Mouse (Mus musculus) stomach, embryonic 16.5 days (tissue): ENCODE data around the gene Ptprs. TPM values are rescaled to one million over a fixed set of nuclear protein-coding genes. Genes with fewer than 3 reads are reported as not detected.

Experiments used
- ATAC-seq: fragments of 200-750 bp; cut with Nextera tagmentation; 2 replicates; pipeline ENCODE4 v1.8.0; 2017; ENCODE audit warnings: moderate number of reproducible peaks, moderate TSS enrichment; ENCODE audit not compliant: insufficient read depth, low FRiP score
- H3K27ac ChIP-seq: fragments of 300-500 bp; sonication (generic); 2 replicates; pipeline ENCODE4 v1.5.1; 2014; ENCODE audit warnings: low read length
- H3K27me3 ChIP-seq: fragments of 300-500 bp; sonication (generic); 2 replicates; pipeline ENCODE4 v1.6.1; 2014; ENCODE audit warnings: low read length, control low read depth, mixed read lengths; ENCODE audit not compliant: control insufficient read depth, insufficient read depth
- H3K36me3 ChIP-seq: fragments of 300-500 bp; sonication (generic); 2 replicates; pipeline ENCODE4 v1.6.1; 2014; ENCODE audit warnings: low read length; ENCODE audit not compliant: control insufficient read depth, insufficient read depth
- H3K4me1 ChIP-seq: fragments of 300-500 bp; sonication (generic); 2 replicates; pipeline ENCODE4 v1.6.1; 2014; ENCODE audit warnings: low read length, control low read depth, mixed read lengths; ENCODE audit not compliant: control insufficient read depth, insufficient read depth
- H3K4me2 ChIP-seq: fragments of 300-500 bp; sonication (generic); 2 replicates; pipeline ENCODE4 v1.6.1; 2014; ENCODE audit warnings: low read depth, low read length, mixed read lengths
- H3K4me3 ChIP-seq: fragments of 300-500 bp; sonication (generic); replicated peaks from 2 replicates; pipeline ENCODE4 v1.5.1; 2014; ENCODE audit warnings: mild to moderate bottlenecking, low read length
- H3K9ac ChIP-seq: fragments of 300-500 bp; sonication (generic); 2 replicates; pipeline ENCODE4 v1.6.1; 2014; ENCODE audit warnings: low read length
- H3K9me3 ChIP-seq: fragments of 300-500 bp; sonication (generic); replicated peaks from 2 replicates; pipeline ENCODE4 v1.6.1; 2016; ENCODE audit warnings: low read length, control low read depth; ENCODE audit not compliant: control insufficient read depth
- WGBS: fragments of 180-500 bp; shearing (Covaris S2); extraction: QIAGEN DNeasy Blood & Tissue Kit; methylation state at CpG from one replicate; pipeline ENCODE4 v1.1.7; 2014; 5-methylcytosine and 5-hydroxymethylcytosine counted together
- polyA plus RNA-seq: library from polyadenylated mRNA; unstranded; fragments of >200 nt; fragmentation: Nextera tagmentation; extraction: Ambion mirVana; gene quantifications from 2 replicates; pipeline ENCODE4 v1.2.1, GENCODE M21; 2015

Gene Ptprs
- polyA plus RNA-seq, 1 experiment from 2014 or later = 61.9 TPM

DNA sequence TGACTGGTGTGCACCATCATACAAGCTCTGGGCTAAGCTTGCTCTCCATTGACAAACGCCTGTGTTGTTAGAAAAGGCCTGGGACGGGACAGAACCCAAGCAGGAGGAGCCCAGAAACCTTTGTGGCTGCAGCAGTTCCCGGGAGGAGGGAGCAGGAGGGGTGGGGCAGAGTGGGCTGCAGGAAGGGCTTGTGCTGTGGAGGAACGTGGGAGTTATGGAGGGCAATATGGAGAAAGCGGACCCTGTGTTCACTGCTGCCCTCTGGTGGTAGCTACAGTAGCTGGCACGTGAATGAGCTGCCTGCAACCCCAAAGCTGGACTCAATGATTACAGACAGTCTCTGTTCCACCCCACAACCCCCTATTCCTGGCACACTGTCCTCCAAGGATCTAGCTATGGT is 3.1 kb upstream of the Ptprs start:
- H3K27ac ChIP-seq = no peak overlapping the region
- H3K4me2 ChIP-seq = no peak overlapping the region
- H3K4me3 ChIP-seq = no peak overlapping the region
- ATAC-seq = 0 out of 2 replicates have a peak, but pooled peaks have one; percentile 15
- H3K9me3 ChIP-seq = peaks cover 7% of the 10 kb centered on the region; the same call in 1 of the 2 replicates
- WGBS = 12% methylated on average over 6 of the region's 6 CpGs
- peaks cover 17% of the 10 kb centered on the region for H3K4me1 ChIP-seq
- H3K9ac ChIP-seq = no peak overlapping the region
- H3K27me3 ChIP-seq = peaks cover 12% of the 10 kb centered on the region; the same call in 1 of the 2 replicates
- no peaks in the 10 kb centered on the region for H3K36me3 ChIP-seq

DNA sequence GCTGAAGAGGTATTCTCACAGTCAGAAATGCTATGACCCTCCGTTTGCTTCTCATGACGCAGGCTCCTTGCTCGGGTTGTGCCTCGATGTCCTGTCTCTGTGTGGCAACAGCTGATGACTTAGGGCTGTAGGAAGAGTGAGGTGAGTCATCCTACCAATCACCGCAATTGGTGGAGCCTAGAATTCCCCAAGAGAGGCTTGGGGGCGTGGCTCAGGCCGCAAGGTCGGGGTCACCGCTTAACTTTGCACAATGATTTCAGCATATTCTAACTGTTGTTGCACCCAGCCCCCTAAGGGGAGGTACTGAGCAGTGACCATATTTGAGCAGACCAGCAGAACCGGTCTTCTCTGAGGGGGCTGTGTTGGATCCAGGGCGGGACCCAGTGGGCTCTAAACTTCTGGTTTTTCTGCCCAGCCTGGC is 1.9 kb upstream of the Ptprs start:
- no peak overlapping the region for H3K4me2 ChIP-seq
- peaks cover 29% of the 10 kb centered on the region for H3K4me1 ChIP-seq
- ATAC-seq = no peak
- peaks cover 20% of the 10 kb centered on the region for H3K27me3 ChIP-seq
- H3K27ac ChIP-seq = peak overlapping the region; percentile 52; the same call in 1 of the 2 replicates
- no peak overlapping the region for H3K9ac ChIP-seq
- no peak overlapping the region for H3K4me3 ChIP-seq
- WGBS = 53% methylated on average over 11 of the region's 11 CpGs
- no peaks in the 10 kb centered on the region for H3K36me3 ChIP-seq
- peaks cover 7% of the 10 kb centered on the region; the same call in 1 of the 2 replicates for H3K9me3 ChIP-seq

DNA sequence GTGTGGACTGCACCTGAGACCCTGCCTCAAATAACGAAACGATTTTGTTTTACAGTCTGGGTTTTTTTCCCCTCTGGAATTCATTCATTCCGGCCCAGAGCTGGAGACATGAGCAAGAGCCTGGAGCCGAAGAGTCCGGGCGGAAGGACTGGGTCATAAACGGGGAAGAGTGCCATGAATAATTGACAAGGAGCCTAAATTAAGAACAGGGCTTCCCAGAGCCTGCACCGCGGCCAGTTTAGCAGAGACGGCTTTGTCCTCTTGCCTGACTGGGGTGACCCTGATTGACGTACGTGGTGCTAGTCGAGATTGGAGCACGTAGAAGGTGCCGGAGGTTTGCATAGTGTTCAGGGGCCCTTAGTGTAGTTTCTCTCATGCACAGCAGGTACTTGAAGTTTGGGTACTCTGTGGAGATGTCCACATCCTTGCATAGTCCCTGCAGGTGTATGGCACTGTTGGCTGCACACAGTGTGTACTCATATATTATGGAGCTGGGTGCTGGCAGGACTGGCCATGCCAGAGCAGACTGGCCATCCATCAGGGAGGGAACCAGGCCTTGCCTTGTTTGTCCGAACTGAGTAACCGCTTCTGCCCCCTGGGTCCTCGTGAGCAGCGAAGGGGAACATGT is 1.0 kb upstream of the Ptprs start:
- Histone ChIP-seq H3K4me3 (no peak overlapping the region), H3K36me3 (no peaks in the 10 kb centered on the region), H3K4me2 (no peak overlapping the region), H3K4me1 (peaks cover 38% of the 10 kb centered on the region), H3K9ac (no peak overlapping the region), H3K27me3 (peaks cover 20% of the 10 kb centered on the region), H3K27ac (no peak overlapping the region), H3K9me3 (peaks cover 7% of the 10 kb centered on the region; the same call in 1 of the 2 replicates)
- WGBS = 89% methylated on average over 19 of the region's 19 CpGs
- ATAC-seq = no peak

DNA sequence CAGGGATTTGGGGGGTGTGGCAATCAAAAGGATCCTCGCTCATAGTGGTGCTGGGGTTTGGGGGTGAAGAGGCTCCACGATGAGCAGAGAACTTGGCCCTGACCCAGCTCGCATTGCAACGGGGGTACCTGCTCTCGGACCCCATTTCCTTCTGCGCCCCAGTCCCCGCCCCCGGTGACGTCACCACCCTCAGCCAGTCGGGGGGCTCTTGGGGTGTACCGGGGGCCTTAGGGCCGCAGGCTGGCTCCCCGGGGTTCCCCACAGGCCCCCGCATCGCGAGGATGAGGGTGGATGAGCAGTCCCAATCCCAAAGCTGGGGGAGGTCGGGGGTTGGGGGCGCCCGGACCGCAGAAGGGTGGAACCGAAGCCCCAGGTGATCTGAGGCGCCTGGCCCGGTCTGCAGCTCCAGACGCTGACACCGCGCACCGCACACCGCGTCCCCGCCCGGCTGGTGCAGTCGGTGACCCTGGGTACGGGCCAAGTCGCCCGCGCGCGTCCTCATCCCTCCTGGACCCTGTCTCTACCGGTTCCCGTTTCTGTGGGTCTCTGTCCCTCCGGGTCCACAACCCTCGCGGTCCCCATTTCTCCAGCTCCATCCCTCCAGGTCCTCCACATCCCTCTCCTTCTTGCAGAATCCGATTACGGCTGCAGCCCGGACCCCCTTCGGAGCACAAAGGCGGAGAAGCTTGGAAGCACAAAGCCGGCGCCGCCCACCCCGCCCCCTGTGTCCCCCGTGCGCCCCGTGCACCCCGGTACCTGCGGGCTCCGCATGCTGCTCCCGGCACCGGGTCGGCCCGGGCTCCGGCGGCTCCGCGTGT is 490 bp downstream of the Ptprs start:
- WGBS = under 1% methylated on average over 66 of the region's 66 CpGs
- Histone ChIP-seq H3K9ac (peak overlapping the region; percentile 82), H3K4me2 (peak overlapping the region; percentile 96), H3K36me3 (no peaks in the 10 kb centered on the region), H3K27ac (peak overlapping the region; percentile 68), H3K9me3 (peaks cover 7% of the 10 kb centered on the region; the same call in 1 of the 2 replicates), H3K4me1 (peaks cover 47% of the 10 kb centered on the region), H3K4me3 (peak overlapping the region; percentile 62), H3K27me3 (peaks cover 25% of the 10 kb centered on the region)
- 0 out of 2 replicates have a peak, but pooled peaks have one; percentile 3 for ATAC-seq

DNA sequence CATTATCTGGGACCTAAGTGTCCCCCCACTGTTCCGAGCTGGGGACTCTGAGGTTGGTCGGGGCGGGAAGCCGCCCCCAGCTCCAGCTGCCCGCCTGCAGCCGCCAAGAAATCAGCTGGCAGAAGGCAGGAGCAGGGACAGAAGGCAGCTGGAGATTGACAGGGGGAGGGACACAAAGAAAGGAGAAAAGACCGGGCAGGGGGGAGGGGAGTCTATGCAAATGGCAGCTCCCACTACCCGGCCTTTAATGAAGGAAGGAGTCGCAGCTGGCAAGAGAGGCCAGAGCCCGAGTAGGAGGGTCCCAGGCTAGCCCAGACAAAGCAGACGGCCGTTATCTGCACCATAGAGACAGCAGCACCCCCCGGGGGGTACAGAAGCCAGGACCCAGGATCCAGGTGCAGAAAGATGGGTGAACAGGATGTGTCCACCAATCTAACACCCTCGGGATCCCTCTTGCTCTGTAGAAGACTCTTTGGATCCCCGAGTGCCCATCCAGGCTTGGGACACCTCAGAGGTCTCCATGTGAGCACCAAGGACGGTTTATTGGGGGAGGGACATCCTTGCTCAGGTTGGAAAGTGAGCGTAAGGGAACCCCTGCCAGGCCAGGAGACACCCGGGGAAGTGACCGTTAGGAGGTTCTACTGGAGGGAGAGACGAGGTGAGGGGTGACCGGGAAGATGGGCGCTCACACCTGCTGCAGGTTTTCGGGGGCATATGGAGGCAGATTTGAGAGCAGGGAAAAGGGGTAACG is 1.3 kb downstream of the Ptprs start:
- peak overlapping the region; percentile 82 for H3K9ac ChIP-seq
- peaks cover 55% of the 10 kb centered on the region for H3K4me1 ChIP-seq
- peak overlapping the region; percentile 96 for H3K4me2 ChIP-seq
- peaks cover 7% of the 10 kb centered on the region; the same call in 1 of the 2 replicates for H3K9me3 ChIP-seq
- no peak overlapping the region for H3K27ac ChIP-seq
- peaks cover 25% of the 10 kb centered on the region for H3K27me3 ChIP-seq
- no peaks in the 10 kb centered on the region for H3K36me3 ChIP-seq
- no peak for ATAC-seq
- WGBS = 1% methylated on average over 24 of the region's 24 CpGs
- peak overlapping the region; percentile 62 for H3K4me3 ChIP-seq

DNA sequence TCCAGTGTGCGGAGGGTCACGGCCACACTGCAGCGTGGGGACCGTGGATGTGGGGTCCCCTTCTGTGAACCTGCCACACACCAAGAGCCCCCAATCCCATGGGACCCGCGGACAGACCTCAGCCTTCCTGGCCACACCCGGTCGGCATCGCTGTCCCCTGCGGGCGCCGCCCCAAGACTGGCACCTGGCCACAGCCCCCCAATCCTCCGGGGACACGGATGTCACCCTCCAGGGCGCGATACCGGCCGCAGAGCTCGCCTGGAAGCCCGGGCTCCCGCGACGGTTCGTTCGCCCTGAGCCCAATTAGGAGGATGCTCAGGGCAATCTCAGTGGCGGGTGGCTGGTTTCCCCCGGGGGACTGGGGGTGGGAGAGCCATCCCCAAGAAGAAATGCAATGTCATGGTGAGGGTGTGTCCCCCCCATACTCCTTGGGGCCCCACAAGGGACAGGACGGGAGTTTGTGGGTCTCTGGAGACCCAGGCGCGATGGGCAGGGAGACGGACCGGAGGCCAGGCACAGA is 1.9 kb downstream of the Ptprs start:
- H3K27me3 ChIP-seq = peaks cover 25% of the 10 kb centered on the region
- 4% methylated on average over 32 of the region's 32 CpGs for WGBS

DNA sequence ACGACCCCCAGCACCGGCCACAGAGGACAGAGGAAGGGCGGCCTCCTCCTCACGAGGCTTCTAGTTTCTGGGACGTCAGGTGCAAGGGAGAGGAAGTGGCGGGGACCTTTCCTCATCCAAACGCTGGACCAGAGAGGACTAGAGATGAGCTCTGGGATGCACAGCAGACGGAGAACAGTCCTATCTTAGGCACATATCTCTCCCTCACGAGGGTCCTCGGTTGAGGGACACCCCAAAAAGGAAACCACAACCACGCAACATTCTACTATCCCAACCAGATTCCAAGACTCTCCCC is 2.7 kb downstream of the Ptprs start:
- peak overlapping the region; percentile 62 for H3K4me3 ChIP-seq
- H3K36me3 ChIP-seq = no peaks in the 10 kb centered on the region
- H3K4me1 ChIP-seq = peaks cover 62% of the 10 kb centered on the region
- peak overlapping the region; percentile 82 for H3K9ac ChIP-seq
- no peak for ATAC-seq
- H3K27me3 ChIP-seq = peaks cover 25% of the 10 kb centered on the region
- peak overlapping the region; percentile 96 for H3K4me2 ChIP-seq
- H3K9me3 ChIP-seq = peaks cover 7% of the 10 kb centered on the region; the same call in 1 of the 2 replicates
- H3K27ac ChIP-seq = no peak overlapping the region
- 4% methylated on average over 11 of the region's 11 CpGs for WGBS

More for the DNA sequence above, 1.9 kb downstream of the Ptprs start:
- Histone ChIP-seq H3K36me3 (no peaks in the 10 kb centered on the region), H3K4me1 (peaks cover 61% of the 10 kb centered on the region), H3K9ac (peak overlapping the region; percentile 82), H3K4me3 (peak overlapping the region; percentile 62), H3K27ac (no peak overlapping the region), H3K9me3 (peaks cover 7% of the 10 kb centered on the region; the same call in 1 of the 2 replicates), H3K4me2 (peak overlapping the region; percentile 96)
- ATAC-seq = no peak

DNA sequence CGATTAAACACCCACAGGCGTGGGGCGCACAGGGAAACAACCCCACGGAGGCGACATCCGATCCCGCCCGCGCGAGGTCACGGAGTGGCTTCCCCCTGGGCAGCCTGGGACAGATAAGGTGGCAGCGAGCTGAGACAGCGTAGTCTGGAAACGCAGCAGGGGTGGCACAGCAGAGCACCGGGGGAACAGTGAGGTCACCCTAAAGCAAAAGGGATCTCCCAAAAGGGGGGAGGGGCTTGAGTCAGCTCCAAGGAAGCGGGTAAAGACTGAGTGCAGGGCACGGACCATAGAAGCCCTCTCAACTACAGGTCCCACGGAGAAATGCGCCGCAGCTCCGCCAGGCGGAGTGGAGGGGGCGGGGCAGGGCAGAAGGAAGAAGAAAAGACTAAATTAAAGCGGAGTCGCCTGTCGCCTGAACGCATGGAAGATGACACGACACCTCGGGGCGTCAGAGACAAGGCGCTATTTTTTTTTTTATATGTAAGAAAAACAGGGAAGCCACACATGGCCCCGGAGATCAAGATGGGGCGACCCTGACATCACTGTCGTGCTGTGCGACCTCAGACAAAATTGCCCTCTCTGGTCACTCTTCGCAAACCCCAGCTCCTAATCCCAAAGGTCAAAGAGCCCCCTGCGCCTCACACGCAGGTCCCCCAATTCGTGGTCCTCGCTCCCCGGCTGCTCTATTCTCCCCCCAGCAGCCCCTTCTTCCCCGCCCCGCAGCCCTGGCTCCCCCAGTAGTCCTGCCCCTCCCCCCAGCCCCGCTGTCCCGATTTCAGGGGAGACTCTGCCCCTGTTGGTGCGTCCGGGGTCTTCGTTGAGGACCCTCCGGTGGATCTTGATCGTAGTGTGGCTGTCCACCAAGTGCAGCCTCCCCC is 3.3 kb downstream of the Ptprs start:
- peaks cover 7% of the 10 kb centered on the region; the same call in 1 of the 2 replicates for H3K9me3 ChIP-seq
- ATAC-seq = no peak
- H3K4me2 ChIP-seq = peak overlapping the region; percentile 96
- H3K36me3 ChIP-seq = no peaks in the 10 kb centered on the region
- H3K9ac ChIP-seq = peak overlapping the region; percentile 82
- WGBS = 4% methylated on average over 50 of the region's 50 CpGs
- peaks cover 66% of the 10 kb centered on the region for H3K4me1 ChIP-seq
- H3K27me3 ChIP-seq = peaks cover 25% of the 10 kb centered on the region
- peak overlapping the region; percentile 62 for H3K4me3 ChIP-seq
- no peak overlapping the region for H3K27ac ChIP-seq
